Mouse (Mus musculus) thymus, postnatal 36 days (tissue): ENCODE measurements around the gene Gpr4.
A peak's percentile ranks its signal among the peaks of the same experiment; 100 is the strongest.

ENCODE experiments used
- DNase-seq, 2 experiments: peaks; one replicate each; pipeline ENCODE4 v3.0.0; 2022; ENCODE audit warnings: mixed read lengths in 2 of 2

Gene Gpr4

DNA sequence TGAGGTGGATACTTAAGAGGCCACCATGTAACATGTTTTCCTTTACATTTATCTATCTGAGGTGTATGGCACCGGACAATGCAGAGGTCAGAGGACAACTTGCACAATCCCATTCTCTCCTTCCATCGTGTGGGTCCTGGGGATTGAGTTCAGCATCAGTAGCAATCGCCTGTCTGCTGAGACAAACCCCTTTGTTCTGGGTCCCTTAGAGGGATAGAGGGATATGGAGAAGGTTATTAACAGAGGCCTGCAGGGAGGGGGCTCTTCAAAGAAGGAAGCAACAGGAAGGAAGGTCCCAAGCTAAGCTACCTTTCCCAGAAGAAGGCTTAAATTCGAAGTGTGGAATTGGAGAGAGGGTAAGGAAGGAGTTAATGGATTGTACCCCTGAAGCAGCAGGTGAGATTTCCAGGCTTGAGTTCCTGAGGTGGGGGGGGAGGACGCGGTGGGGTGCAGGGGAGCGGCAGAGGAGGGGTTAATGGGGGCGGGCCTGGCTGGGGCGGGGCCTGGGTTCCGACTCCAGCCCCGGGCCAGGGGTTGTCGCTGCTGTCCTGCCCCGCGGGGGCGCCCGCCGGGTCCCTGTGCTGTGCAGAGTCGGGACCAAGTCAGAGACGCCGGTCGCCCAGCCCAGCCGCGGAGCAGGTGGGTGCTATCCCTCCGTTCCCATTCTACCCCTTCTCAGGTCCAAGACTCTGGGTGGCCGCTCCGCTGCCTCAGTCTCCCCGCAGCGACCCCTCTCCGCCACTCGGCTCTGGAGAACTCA is at the start of gene Gpr4:
Gene Gpr4, plus strand, starts transcription at position 543 of the 760 bp plus-strand sequence.
- DNase-seq, result peak; percentile 23 to 43

DNA sequence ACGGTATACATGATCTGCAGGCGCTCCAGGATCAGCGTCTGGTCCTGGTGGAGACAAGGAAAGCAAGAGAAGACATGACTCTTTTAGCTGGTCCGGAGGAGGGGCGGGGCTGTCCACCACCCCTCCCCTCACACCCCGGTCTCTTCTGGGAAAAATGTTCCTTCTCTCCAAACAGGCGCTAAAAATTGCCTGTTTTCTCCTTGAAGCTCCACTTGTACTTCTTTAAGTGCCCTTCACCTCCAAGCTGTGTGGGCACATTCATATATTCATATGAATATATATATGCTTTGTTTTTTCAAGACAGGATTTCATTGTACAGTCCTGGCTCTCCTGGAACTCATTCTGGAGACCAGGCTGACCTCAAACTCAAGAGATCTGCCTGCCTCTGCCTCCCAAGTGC is 49.4 kb upstream of the Gpr4 start:
- no peak for DNase-seq

DNA sequence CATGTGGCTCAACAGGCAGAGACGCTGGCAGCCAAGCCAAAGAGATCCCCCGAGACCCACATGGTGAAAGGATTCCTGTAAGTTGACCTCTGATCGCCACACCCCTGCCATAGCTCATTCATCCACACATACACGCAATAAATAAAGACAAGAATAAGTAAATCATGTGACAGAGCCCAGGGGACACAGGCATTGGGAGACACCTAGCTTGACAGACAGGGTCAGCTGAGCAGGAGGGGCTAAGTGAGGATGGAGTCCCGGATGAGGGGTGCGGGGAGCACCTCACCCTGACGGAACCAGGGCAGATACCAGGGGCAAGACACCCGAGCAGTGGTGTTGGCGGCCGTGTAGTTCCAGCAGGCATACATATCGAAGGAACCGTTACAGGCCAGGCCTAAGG is 48.6 kb upstream of the Gpr4 start:
- DNase-seq, result no peak

DNA sequence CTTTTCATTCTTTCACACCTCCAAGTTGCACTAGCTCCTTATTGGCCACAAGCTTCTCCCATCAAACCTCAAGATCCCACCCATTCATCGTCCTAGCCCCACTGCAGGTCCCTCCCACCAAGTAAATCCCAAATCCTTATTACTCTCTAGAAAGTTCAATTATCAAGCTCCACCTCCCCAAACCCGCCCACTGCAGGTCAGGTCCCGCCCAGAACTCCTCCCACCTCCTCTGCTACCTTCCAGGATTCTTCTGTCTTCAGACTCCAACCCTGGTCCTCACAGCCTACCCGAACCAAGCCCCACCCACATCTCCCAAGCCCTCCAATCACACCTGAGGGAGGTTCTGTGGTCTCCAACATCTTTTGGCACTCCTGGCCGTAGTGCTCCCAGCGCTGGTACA is 48.1 kb upstream of the Gpr4 start:
- no peak for DNase-seq

DNA sequence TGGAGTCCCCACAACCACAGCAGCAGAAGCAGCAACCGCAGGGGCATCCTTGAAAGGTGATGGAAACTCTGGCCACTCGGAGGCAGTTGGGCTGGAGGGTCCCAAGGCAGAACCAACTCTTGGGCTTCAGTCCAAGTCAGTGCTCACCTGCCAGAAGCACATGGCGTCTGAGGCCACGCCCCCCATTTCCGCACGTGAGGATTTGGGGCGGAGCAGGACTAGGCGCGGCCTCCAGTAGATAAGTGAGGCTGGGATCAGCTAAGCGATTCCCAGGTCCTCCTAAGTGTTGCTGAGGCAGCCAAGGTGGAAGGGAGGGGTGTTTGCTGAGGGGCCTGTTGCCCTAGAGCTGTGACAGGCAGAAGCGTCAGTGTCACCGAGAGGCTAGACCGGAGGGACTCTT is 47.4 kb upstream of the Gpr4 start:
- peak in 1 of 2 experiments; percentile 47 for DNase-seq

DNA sequence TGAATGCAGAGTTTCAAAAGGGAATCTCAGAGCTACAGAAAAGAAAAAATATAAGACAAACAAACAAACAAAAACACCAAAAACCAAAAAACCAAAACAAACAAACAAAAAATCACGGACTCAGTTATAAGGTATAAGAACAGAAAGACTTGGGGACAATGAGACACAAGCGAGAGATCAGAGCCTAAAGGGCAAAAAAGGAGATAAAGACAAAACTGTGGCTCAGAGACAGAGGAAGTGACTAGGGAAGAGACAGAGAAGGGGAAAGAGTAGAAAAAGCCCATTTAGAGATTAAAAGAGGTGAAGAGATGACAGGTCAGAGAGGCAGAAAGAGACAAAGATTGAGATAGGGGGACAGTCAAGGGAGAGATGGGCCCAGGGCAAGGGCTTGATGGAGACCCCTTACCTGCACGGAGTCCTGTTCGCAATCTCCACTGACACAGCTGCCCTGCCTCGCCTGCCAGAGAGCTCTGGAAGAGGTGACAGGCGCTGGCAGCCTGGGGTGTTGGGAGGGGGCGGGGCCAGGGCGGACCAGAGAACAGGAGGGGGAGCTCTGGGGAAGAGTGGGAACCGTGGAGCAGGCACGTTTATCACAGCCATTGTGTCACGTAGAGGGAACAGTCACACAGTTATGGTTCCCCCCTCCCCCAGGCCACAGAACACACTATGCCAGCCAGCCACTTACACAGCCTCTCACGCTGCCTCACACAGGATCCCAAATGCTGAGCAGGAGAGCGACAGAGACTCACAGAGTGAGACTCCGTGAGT is 46.5 kb upstream of the Gpr4 start, which contains the start of gene Gipr:
Gene Gipr, minus strand, starts transcription at position 472 of the 768 bp plus-strand sequence.
- DNase-seq, result no peak

DNA sequence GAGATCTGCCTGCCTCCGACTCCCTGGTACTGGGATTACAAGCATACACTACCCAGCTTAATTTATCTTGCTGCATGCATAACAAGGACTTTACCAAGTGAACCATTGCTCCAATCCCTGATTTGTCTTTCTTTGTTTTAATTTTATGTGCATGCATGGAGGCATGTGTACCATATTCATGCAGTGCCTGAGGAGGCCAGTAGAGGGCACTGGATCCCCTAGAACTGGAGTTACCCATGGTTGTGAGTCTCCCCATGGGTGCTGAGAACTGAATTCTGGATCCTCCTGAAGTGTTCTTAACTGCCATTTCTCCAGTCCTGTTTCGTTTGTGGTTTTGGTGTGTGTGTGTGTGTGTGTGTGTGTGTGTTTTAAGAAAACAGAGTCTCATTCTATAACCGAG is 45.3 kb upstream of the Gpr4 start:
- no peak for DNase-seq

DNA sequence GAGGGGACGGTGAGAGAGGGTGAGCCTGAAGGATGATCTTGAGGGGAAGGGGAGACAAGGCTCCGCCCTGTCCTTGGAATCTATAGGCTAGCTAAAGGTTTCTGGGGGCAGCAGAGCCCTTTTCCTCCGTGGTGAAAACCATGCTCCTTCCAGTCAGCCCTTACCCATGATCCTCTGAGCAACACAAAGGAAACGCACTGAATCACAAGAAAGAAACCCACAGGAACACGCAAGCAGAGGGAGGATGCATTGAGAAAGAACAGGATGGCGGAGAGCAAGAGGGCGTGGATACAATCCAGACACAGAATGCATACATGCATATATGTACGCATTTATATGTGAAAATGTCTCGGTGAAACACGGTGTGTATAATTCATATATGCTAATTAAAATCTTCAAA is 42.8 kb upstream of the Gpr4 start:
- no peak for DNase-seq

DNA sequence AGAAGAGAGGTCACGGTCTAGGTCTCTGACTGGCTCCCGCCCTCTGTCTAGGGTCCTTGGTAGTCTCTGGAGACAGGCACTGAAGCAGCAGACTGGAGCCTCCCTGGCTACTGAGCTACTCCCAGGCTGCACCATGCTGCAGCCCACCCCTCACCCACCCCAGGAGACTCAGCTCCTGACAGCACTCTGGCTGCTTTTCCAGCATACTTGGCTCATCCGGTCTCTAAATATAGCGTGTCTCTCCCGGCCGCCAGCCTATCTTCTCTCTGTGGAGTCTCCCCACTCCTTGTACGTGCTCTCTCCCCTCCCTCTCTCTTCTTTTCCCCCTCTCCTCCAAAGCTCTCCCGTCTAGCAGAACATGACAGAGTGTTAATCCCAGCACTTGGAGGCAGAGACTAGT is 42.2 kb upstream of the Gpr4 start:
- DNase-seq, result no peak

DNA sequence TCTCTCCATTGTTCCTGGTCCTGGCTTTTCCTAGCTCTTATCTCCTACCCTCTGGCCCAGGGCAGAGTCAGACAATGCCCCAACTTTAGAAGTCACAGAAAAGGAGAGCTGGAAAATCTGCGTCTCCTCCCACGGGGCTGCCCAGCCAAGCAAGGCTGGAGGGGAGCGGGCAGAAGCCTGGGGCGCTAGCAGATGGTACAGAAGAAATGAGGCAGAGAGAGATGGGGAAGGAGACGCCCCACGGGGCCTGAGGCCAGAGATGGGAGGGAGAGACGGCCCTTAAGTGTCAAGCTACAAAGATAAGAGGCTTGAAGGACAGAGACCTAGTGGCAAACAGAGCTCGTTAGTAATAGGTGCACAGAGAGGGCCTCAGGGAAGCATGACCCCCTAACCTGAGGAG is 40.5 kb upstream of the Gpr4 start:
- DNase-seq, result no peak

DNA sequence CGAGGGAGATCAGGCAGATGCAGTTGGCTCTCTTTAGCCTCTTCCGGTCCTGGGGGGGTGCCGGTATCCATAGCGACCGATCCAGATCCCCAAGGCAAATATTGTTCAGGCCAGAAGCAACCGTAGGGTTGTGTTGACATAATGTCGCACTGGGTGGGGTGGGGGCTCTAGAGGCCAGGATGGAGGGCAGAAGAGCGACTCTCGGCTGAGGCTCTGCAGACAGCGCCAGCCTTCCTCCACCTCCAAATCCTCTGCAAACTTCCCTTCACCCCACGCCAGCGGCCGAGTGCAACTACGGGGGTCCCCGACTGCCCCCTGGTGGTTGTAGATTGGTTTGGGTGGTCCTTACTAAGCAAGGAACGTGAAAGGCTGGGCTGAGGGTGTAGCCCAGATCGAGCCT is 39.5 kb upstream of the Gpr4 start:
- DNase-seq, result peak; percentile 83 to 87

DNA sequence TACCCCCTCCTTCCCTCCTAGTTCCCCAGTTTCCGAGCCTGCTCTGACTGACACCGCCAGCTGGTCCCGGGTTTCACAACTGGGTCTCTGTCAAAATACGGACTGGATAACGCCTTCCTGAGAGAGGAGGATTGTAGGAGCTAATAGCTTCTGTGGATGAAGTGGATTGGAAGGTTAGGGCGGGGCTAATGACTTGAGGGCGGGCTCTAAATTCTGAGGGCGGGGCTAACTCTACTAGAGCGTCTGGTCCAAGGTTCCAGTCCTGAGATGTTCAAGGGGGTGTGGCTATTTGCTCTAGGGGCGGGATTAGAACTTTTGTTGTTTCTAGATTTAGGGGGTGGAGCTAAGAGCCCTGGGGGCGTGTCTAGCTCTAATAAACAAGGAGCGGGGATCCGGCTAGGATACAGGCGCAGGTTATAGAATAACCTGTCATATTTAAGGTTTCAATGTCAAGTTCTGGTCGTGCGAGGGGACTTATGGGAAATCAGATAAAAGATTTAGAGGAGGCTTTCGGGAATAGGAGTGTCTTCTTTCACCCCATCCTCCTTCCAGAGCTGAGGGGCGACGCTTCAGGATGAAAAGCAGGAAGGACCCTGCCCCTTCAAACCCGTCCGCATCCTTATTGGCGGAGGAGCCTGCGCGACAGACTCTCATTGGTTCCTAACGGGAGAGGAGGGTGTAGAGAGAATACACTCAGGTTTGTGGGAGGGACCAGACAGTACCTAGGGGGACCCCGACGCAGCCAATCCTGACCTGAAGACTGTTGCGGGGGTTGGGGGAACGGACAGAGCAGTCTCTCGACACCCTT is 36.4 kb upstream of the Gpr4 start, which contains the start of gene Eml2:
Gene Eml2, plus strand, starts transcription at position 714 of the 808 bp plus-strand sequence.
- DNase-seq, result no peak

DNA sequence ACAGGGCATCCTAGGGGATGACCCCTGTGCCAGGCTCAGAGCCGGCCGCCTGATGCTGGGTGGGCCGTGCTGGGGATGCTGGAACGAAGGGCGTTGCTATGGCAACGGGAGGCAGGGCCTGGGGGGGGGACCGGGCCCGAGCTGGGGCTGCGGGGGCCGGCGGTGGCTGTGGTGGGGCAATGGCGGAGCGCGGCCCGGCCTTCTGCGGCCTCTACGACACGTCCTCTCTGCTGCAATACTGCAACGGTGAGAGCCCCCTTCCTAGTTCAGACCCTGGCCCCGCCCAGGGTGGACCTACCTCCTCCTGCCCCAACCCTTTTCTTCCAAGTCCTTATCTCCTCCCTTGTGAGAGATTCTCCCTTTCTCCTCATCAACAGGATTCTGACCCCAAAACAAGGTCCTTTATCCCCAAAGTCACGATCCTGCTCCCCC is 35.8 kb upstream of the Gpr4 start:
- DNase-seq, result no peak

DNA sequence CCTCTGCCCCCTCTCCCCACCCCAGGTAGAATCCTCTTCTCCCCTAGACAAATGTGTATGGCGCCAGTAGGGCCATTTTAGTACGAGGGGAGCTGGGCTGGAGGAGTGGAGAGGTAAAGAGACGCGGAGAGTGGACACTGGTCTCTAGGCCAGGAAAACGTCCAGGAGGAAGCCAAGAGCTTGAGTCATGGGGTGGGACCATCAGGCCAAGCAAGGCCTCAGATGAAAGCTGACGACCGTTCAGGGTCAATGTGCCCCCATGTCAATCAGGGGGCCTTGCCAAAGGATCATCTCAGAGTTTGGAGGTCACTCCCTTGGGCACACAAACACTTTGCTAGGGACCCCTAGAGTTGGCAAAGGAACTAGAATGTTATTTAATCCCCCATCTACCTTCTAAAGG is 35.1 kb upstream of the Gpr4 start:
- DNase-seq, result no peak

DNA sequence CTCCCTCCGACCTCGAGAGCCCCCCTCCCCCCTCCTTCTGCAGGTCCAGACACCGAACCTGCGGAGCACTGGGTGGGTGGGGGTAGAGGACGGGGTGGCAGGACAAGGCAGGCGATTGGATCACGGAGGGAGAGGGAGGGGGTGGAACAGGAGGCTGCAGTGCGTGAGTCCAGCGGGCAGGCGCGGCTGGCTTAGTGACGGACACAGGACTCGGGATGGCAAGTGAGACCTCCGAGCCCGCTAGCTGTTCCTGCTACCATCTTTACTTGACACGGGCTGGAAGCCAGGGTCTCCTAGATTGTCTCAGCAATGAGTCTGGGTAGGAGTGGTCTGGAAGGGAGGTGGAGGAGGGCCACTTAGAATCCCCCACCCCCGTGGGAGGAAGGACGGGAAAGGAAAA is 34.3 kb upstream of the Gpr4 start:
- no peak for DNase-seq

DNA sequence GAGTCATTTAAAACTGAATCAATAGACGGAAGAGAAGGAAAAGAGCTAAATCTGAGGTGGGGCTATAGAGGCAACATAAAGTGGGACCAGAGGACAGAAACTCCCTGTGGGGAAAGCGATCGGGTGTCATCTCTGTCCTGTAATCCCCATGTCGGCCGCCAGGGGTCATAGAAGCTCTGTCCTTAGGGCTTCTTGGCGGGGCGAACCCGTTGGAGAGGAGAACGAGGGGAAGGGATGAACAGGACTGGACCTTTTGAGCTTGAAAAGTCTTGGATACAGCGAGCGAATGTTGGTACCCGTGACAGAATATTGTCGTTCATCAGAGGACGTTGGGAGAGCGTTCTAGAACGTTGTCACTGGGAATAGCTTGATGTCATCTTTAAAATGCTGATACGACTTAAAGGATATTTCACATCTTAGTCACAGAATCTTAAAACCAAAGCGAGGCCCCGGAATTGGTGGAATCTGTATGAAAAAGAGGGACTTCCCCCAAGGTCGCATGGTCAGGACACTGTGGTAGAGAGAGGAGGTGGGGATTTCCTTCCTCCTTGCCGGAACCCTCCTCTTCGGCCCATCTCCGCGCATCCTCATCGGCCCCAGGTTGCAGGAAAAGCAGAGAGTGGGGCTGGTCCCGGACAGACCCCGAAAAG is 33.8 kb upstream of the Gpr4 start:
- peak; percentile 71 to 77 for DNase-seq

DNA sequence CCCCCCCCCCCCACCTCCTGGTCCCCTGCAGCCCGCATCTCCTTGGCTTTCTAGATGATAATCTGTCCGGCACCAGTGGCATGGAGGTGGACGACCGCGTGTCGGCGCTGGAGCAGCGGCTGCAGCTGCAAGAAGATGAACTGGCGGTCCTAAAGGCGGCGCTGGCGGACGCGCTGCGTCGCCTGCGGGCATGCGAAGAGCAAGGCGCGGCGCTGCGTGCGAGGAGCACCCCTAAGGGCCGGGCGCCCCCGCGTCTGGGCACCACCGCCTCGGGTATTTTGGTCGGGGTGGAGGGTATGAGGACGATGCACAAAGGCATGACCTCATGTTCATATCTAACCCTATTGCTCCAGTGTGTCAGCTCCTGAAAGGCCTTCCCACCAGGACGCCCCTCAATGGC is 33.2 kb upstream of the Gpr4 start:
- DNase-seq, result peak; percentile 58 to 65

DNA sequence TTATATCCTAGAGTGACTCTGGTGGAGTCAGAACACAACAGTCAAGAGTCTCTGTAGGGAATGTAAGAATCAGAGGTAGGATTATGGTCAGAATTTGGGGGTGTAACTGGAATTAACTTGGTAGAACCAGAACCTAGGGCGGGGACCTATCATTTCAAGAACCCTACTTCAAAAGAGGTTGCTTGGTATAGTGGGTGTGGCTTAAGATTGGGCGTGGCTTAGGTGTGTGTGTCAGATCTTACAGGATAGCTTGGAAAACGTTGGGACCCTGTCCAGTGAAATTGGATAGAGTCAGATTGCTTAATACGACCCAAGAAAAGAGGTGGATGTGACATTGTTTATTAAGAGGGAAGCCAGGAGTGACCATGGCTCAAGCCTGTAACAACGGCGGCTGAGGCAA is 32.4 kb upstream of the Gpr4 start:
- DNase-seq, result no peak

DNA sequence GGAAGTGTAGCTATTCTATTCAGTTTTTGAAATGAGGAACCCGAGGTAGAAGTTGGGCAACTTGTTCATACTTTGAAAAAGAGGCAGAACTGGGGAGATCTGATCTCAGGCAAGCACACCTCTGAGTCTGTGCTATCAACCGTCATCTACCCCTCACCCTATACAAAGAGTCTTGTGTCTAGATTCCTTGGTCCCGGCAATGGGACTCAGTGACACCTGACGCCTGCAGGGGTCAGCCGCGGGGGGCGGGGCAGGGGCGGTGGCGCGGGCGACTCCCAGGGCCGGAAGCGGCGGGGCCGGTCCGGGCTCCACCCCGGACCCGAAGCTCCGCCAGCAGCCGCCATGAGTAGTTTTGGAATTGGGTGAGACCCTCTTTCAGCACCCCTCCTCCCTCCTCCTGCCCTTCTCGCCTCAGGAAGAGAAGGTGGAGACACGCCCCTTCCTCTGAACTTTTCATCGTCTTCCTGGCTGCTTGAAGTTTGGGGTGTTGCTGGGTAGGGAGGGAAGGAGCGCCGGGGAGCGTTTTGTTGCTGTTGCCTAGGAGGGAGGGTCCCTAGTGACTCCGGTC is 31.4 kb upstream of the Gpr4 start:
- DNase-seq, result peak; percentile 57 to 63

DNA sequence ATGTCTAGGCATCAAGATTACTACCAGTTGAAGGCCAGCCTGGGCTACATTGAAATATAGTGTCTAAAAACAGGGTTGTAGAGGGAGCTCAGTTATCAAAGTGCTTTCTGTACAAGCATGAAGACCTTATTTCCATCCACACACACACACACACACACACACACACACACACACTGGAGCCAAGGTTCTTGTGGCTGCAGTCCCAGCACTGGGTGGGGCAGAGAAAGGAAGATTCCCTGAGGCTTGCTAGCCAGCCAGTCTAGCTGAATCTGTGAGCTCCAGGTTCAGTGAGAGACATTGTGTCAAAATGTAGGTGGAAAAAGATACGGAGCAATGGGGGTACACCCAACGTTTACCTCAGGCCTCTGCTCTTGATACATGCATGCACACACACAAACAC is 28.1 kb upstream of the Gpr4 start:
- no peak for DNase-seq

DNA sequence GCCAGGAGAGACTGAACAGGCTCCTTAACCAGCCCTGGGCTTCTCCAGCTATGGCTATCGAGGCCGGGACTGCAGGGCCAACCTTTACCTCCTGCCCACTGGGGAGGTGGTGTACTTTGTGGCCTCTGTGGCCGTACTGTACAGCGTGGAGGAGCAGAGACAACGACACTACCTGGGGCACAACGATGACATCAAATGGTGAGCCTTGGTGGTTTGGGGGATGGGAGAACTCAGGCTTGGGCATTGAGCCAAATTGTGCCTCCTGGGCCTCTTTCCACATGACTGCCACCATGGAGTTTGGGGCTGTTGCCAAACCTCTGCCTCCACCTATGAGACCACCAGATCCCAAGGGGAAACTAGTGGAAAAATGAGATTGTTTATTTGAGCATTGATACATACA is 27.6 kb upstream of the Gpr4 start:
- DNase-seq, result no peak

DNA sequence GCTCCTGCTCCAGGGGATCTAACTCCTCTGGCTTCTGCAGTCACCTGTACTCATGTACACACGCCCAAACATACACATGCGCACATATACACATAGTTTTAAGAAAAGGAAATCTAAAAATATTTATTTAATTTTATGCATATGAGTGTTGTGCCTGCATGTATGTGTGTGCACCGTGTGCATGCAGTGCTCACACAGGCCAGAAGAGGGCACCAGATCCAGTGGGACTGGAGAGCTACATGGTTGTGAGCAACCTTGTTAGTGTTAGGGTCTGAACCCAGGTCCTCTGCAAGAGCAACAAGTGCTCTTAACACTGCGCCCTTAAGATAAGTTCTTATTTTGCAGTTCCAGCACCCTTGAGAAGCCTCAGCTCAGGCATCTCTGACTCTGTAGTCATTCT is 17.7 kb upstream of the Gpr4 start:
- DNase-seq, result no peak
